Mouse (Mus musculus): ENCODE data around the gene Gm10188. TPM values are rescaled to one million over a fixed set of nuclear protein-coding genes. Genes with fewer than 3 reads are reported as not detected.

Gm10188 gene
- total and polyA plus RNA-seq, 3 experiments = not detected

GRCm38 (mm10) chr1:132209400-132209799 lies 20.2 kb downstream of the Gm10188 start:
- Histone ChIP-seq H3K4me3 (replicated peaks in 1 of 3; ENCODE audit: low read depth in 2 of 3, low read length in 2 of 3, poor library complexity in 1 of 3) (no peak overlapping the region), H3K27me3 (replicated peaks) (peaks cover 92% of the 10 kb centered on the region), H3K4me2 (ENCODE audit: insufficient read depth, low read depth, poor library complexity, severe bottlenecking) (no peak overlapping the region), H3K4me1 (ENCODE audit: control insufficient read depth in 1 of 2, insufficient read depth in 2 of 2) (peaks cover 0 to under 1% of the 10 kb centered on the region in 2 experiments; a peak in 1 of 4 replicates), H3K27ac (ENCODE audit: insufficient read depth, low read depth) (no peak overlapping the region), H3K9me3 (replicated peaks; ENCODE audit: low read length) (no peaks in the 10 kb centered on the region), H3K9ac (ENCODE audit: insufficient read depth, low read depth) (no peak overlapping the region), H3K79me2 (replicated peaks; ENCODE audit: control insufficient read depth, extremely low read depth, insufficient read depth, poor library complexity, severe bottlenecking) (no peaks in the 10 kb centered on the region), H3K36me3 (replicated peaks in 1 of 2; ENCODE audit: control insufficient read depth in 1 of 2, insufficient read depth in 1 of 2, low read length in 1 of 2) (no peaks in the 10 kb centered on the region)
- in situ Hi-C loops (cut with MboI; ENCODE audit: low pct_ligation_motif_present, low pct_unique_long_range_greater_than_20kb, low sequenced_read_pairs) (no loop called here), dilution Hi-C loops (cut with MboI; ENCODE audit: extremely low pct_ligation_motif_present, extremely low pct_unique_long_range_greater_than_20kb, low sequenced_read_pairs) (no loop called here)
- TF ChIP-seq CTCF (conservative IDR thresholded peaks at IDR 0.05 in 1 of 2, IDR thresholded peaks at IDR 0.05 in 1 of 2; ENCODE audit: low read depth in 2 of 2, low read length in 2 of 2) = no peak
- no peak for TF ChIP-seq GABPA (IDR thresholded peaks at IDR 0.05; ENCODE audit: insufficient replicate concordance, low read depth, low read length)
- no peak for TF ChIP-seq E2F4 (IDR thresholded peaks at IDR 0.05; ENCODE audit: insufficient replicate concordance, low read depth, low read length)
- TF ChIP-seq USF1 (IDR thresholded peaks at IDR 0.05; ENCODE audit: low read depth, low read length) = no peak
- TF ChIP-seq JUN (IDR thresholded peaks at IDR 0.05; ENCODE audit: insufficient read depth, low read depth, low read length) = no peak
- no peak for TF ChIP-seq RAD21 (IDR thresholded peaks at IDR 0.05; ENCODE audit: low read depth, low read length)
- TF ChIP-seq TCF12 (IDR thresholded peaks at IDR 0.05; ENCODE audit: low read depth, low read length) = no peak
- no peak for TF ChIP-seq NELFE (IDR thresholded peaks at IDR 0.05; ENCODE audit: low read depth, low read length)
- TF ChIP-seq ZC3H11A (IDR thresholded peaks at IDR 0.05; ENCODE audit: low read depth, low read length) = no peak
- no peak for TF ChIP-seq POLR2A (IDR thresholded peaks at IDR 0.05; ENCODE audit: low read depth, low read length)
- no peak for TF ChIP-seq UBTF (IDR thresholded peaks at IDR 0.05; ENCODE audit: low read depth, low read length)
- no peak for TF ChIP-seq MEF2A (IDR thresholded peaks at IDR 0.05; ENCODE audit: borderline replicate concordance, low read depth, low read length)
- no peak for TF ChIP-seq ZMIZ1 (IDR thresholded peaks at IDR 0.05; ENCODE audit: low read depth, low read length)
- no peak for TF ChIP-seq POLR2AphosphoS2 (IDR thresholded peaks at IDR 0.05; ENCODE audit: low read depth, low read length)
- no peak for TF ChIP-seq CHD2 (IDR thresholded peaks at IDR 0.05; ENCODE audit: low read length)
- no peak for TF ChIP-seq ELF1 (IDR thresholded peaks at IDR 0.05; ENCODE audit: low read depth, low read length)
- no peak for TF ChIP-seq MXI1 (IDR thresholded peaks at IDR 0.05; ENCODE audit: low read depth, low read length)
- TF ChIP-seq EP300 (IDR thresholded peaks at IDR 0.05; ENCODE audit: low read length) = no peak
- no peak for DNase-seq (ENCODE audit: extremely low read depth)

- Histone ChIP-seq H3K9ac (ENCODE audit: insufficient read depth, low read depth) (no peak overlapping the region), H3K9me3 (replicated peaks; ENCODE audit: low read length) (no peaks in the 10 kb centered on the region), H3K4me2 (ENCODE audit: insufficient read depth, low read depth, poor library complexity, severe bottlenecking) (no peak overlapping the region), H3K27me3 (replicated peaks) (peaks cover 100% of the 10 kb centered on the region), H3K4me3 (replicated peaks in 1 of 3; ENCODE audit: low read depth in 2 of 3, low read length in 2 of 3, poor library complexity in 1 of 3) (no peak overlapping the region), H3K4me1 (ENCODE audit: control insufficient read depth in 1 of 2, insufficient read depth in 2 of 2) (peaks cover 0 to 7% of the 10 kb centered on the region in 2 experiments; a peak in 1 of 4 replicates), H3K27ac (ENCODE audit: insufficient read depth, low read depth) (no peak overlapping the region), H3K79me2 (replicated peaks; ENCODE audit: control insufficient read depth, extremely low read depth, insufficient read depth, poor library complexity, severe bottlenecking) (no peaks in the 10 kb centered on the region), H3K36me3 (replicated peaks in 1 of 2; ENCODE audit: control insufficient read depth in 1 of 2, insufficient read depth in 1 of 2, low read length in 1 of 2) (no peaks in the 10 kb centered on the region)
- in situ Hi-C loops (cut with MboI; ENCODE audit: low pct_ligation_motif_present, low pct_unique_long_range_greater_than_20kb, low sequenced_read_pairs) = no loop called here
- no peak for TF ChIP-seq POLR2AphosphoS2 (IDR thresholded peaks at IDR 0.05; ENCODE audit: low read depth, low read length)
- no peak for TF ChIP-seq CTCF (conservative IDR thresholded peaks at IDR 0.05 in 1 of 2, IDR thresholded peaks at IDR 0.05 in 1 of 2; ENCODE audit: low read depth in 2 of 2, low read length in 2 of 2)
- TF ChIP-seq KAT2A (IDR thresholded peaks at IDR 0.05; ENCODE audit: insufficient replicate concordance, low read length) = no peak
- no peak for TF ChIP-seq SMC3 (IDR thresholded peaks at IDR 0.05; ENCODE audit: low read depth, low read length)
- no peak for TF ChIP-seq SIN3A (IDR thresholded peaks at IDR 0.05; ENCODE audit: low read length)
- TF ChIP-seq ZC3H11A (IDR thresholded peaks at IDR 0.05; ENCODE audit: low read depth, low read length) = no peak
- no peak for TF ChIP-seq NELFE (IDR thresholded peaks at IDR 0.05; ENCODE audit: low read depth, low read length)
- TF ChIP-seq EP300 (IDR thresholded peaks at IDR 0.05; ENCODE audit: low read length) = no peak
- TF ChIP-seq TCF12 (IDR thresholded peaks at IDR 0.05; ENCODE audit: low read depth, low read length) = no peak
- TF ChIP-seq ZNF384 (IDR thresholded peaks at IDR 0.05; ENCODE audit: low read depth, low read length) = no peak
- TF ChIP-seq MAZ (IDR thresholded peaks at IDR 0.05; ENCODE audit: low read depth, low read length) = no peak
- no peak for DNase-seq (ENCODE audit: extremely low read depth)
- dilution Hi-C loops (cut with MboI; ENCODE audit: extremely low pct_ligation_motif_present, extremely low pct_unique_long_range_greater_than_20kb, low sequenced_read_pairs) = no loop called here
Observed at GRCm38 (mm10) chr1:132208154-132208553, 21.4 kb downstream of the Gm10188 start.
